Mouse (Mus musculus): ENCODE results near the gene Plch2.

DNA sequence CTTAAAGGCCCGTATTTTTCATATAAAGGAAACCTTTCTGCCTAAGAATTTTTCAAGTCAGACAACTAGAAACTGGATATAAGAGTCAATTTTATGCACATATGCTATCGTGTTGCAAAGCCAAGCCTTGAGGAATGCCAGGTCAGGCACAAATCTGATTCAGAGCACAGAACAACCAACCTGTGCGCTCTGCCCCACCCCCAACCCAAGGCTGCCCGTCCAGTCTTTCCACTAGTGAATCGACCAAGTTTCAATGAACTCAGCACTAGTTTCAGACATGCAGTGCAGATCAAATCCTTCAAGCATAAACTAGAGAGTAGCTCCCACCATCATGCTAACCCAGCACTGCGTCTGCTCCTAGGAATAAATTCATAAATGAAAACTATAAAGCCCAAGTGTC lies 23.1 kb upstream of the Plch2 start:
- no peak for TF ChIP-seq CTCF (IDR thresholded peaks at IDR 0.05)
- TF ChIP-seq EP300 (IDR thresholded peaks at IDR 0.05): no peak

All from lung, postnatal 0 days (tissue).